Mouse (Mus musculus) forebrain, embryonic 12.5 days (tissue): ENCODE data around the gene Vezt. TPM values are rescaled to one million over a fixed set of nuclear protein-coding genes. Genes with fewer than 3 reads are reported as not detected.

ENCODE experiments used
- ATAC-seq: fragments of 200-750 bp; cut with Nextera tagmentation; 2 replicates; pipeline ENCODE4 v1.8.0; 2017; ENCODE audit warnings: moderate TSS enrichment; ENCODE audit not compliant: low FRiP score
- H3K27ac ChIP-seq: fragments of 300-500 bp; sonication (generic); 2 replicates; pipeline ENCODE4 v1.5.1; 2016; ENCODE audit warnings: mild to moderate bottlenecking
- H3K27me3 ChIP-seq: fragments of 300-500 bp; sonication (generic); 2 replicates; pipeline ENCODE4 v1.6.1; 2016; ENCODE audit warnings: mild to moderate bottlenecking
- H3K36me3 ChIP-seq: fragments of 300-500 bp; sonication (generic); replicated peaks from 2 replicates; pipeline ENCODE4 v1.6.1; 2016; ENCODE audit warnings: mild to moderate bottlenecking
- H3K4me1 ChIP-seq: fragments of 300-500 bp; sonication (generic); 2 replicates; pipeline ENCODE4 v1.6.1; 2016
- H3K4me2 ChIP-seq: fragments of 300-500 bp; sonication (generic); 2 replicates; pipeline ENCODE4 v1.6.1; 2016; ENCODE audit warnings: mild to moderate bottlenecking, moderate library complexity
- H3K4me3 ChIP-seq: fragments of 300-500 bp; sonication (generic); replicated peaks from 2 replicates; pipeline ENCODE4 v1.5.1; 2016; ENCODE audit warnings: mild to moderate bottlenecking
- H3K9ac ChIP-seq: fragments of 300-500 bp; sonication (generic); 2 replicates; pipeline ENCODE4 v1.6.1; 2016; ENCODE audit warnings: mild to moderate bottlenecking
- H3K9me3 ChIP-seq: fragments of 300-500 bp; sonication (generic); 2 replicates; pipeline ENCODE4 v1.6.1; 2016
- WGBS: fragments of 180-500 bp; shearing (Covaris S2); methylation state at CpG from one replicate; pipeline ENCODE4 v1.1.7; 2016; 5-methylcytosine and 5-hydroxymethylcytosine counted together
- microRNA counts: library from miRNA; unstranded; fragments of <30 nt; microRNA quantifications from one replicate; lab custom pipeline; 2017
- microRNA-seq: library from miRNA; unstranded; fragments of <30 nt; microRNA quantifications from one replicate; pipeline ENCODE4, GENCODE M21; 2017
- polyA plus RNA-seq: library from polyadenylated mRNA; unstranded; fragments of >200 nt; fragmentation: Nextera tagmentation; extraction: Ambion mirVana; gene quantifications from 2 replicates; pipeline ENCODE4 v1.2.1, GENCODE M21; 2016

Vezt gene
- polyA plus RNA-seq, 1 experiment from 2014 or later, result 53.3 TPM

DNA sequence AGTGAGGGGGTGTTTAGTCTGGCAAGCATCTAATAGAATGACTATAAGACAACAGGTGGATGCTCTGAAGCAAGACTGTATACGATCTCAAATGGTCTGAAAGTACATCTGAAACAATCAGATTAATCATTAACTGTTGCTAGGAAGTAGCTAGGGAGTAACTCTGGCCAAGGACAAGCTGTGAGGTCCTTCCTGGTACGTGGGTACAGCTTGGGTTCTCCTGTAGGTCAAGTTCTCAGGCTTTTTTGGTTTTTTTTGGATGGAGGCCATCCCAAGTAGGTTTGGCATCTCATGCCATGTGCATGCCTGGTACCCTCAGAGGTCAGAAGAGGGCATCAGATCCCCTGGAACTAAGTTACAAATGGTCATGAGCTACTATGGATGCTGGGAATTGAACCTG is 136.3 kb downstream of the Vezt start:
- Histone ChIP-seq H3K4me3 (no peak overlapping the region), H3K4me1 (no peaks in the 10 kb centered on the region), H3K27me3 (no peaks in the 10 kb centered on the region), H3K4me2 (no peak overlapping the region), H3K9me3 (no peaks in the 10 kb centered on the region), H3K27ac (no peak overlapping the region), H3K9ac (no peak overlapping the region), H3K36me3 (no peaks in the 10 kb centered on the region)
- no peak for ATAC-seq
- 64% methylated on average over 2 of the region's 2 CpGs for WGBS

DNA sequence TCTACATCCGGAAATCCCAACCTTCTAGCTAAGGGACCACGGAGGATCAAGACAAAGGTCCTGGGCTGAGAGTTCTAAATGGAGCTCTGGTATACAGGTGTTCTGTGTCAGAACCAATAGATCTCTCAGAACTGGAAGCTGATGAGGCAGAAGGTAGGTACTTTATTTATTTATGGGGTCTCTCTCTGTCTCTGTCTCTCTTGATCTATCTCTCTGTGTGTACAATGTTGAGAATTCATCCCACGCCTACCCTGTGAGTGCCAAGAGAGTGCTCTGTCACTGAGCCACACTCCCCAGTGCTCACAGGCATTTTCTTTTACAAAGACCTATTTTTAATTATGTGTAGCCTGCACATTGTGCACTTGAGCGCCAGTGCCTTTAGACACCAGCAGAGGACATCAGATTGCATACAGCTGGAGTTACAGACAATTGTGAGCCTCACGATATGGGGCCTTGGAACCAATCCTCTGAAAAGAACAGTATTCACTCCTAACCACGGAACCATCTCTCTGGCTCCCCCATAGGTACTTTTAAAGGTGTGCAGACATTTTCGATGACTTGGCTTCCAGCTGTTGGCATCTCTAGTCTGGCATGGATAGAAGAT is 138.5 kb downstream of the Vezt start, which contains the start of gene Metap2:
Gene Metap2 (minus strand): TSS at position 51 of the 604 bp plus-strand sequence.
- H3K4me3 ChIP-seq, result no peak within 1 kb of the TSS
- no peaks in the 10 kb centered on the region for H3K36me3 ChIP-seq
- H3K4me2 ChIP-seq, result no peak within 1 kb of the TSS
- no peaks in the 10 kb centered on the region for H3K4me1 ChIP-seq
- H3K27ac ChIP-seq, result no peak within 1 kb of the TSS
- H3K9ac ChIP-seq, result no peak within 1 kb of the TSS
- H3K9me3 ChIP-seq, result no peaks in the 10 kb centered on the region
- 66% methylated on average over 7 of the region's 7 CpGs for WGBS
- no peak for ATAC-seq
- no peaks in the 10 kb centered on the region for H3K27me3 ChIP-seq

DNA sequence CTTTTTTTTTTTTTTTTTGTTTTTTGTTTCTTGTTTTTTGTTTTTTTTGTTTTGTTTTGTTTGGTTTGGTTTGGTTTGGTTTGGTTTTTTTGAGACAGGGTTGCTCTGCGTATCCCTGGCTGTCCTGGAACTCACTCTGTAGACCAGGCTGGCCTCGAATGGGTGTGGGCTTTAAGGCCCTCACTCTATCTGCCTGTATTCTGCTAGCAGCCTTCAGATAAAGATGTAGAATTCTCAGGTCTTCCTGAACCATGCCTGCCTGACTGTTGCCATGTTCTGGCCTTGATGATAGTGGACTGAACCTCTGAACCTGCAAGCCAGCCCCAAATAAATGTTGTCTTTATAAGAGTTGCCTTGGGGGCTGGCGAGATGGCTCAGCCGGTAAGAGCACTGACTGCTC is 143.1 kb downstream of the Vezt start:
- no peak overlapping the region for H3K4me2 ChIP-seq
- H3K9ac ChIP-seq, result no peak overlapping the region
- H3K4me1 ChIP-seq, result peaks cover 13% of the 10 kb centered on the region
- WGBS, result 95% methylated on average over 4 of the region's 4 CpGs
- H3K27ac ChIP-seq, result no peak overlapping the region
- no peaks in the 10 kb centered on the region for H3K27me3 ChIP-seq
- H3K9me3 ChIP-seq, result no peaks in the 10 kb centered on the region
- H3K36me3 ChIP-seq, result no peaks in the 10 kb centered on the region
- H3K4me3 ChIP-seq, result no peak overlapping the region
- no peak for ATAC-seq

DNA sequence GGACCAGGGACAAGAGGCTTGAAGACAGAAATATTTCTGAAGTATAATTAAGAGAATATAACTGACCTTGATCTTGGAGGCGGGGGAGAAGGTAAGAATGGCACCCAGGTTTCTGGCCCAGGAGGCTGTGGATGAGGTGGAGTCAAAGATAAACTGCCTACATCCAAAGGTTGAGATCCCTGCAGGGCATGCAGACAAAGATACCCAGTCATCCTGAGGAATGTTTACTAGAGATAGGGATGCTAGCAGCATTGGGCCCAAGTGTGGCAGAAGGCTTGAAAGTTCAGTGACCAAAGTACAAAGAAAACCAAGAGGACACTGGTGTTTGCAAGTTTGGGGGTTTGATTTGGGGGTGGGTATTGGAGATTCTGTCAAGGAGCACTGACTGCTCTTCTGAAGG is 144.6 kb downstream of the Vezt start:
- Histone ChIP-seq H3K4me3 (no peak overlapping the region), H3K27me3 (no peaks in the 10 kb centered on the region), H3K9me3 (no peaks in the 10 kb centered on the region), H3K36me3 (peaks cover 10% of the 10 kb centered on the region), H3K27ac (no peak overlapping the region), H3K4me2 (no peak overlapping the region), H3K4me1 (peaks cover 13% of the 10 kb centered on the region), H3K9ac (no peak overlapping the region)
- ATAC-seq, result no peak
- 100% methylated on average over 1 of the region's 1 CpGs for WGBS

DNA sequence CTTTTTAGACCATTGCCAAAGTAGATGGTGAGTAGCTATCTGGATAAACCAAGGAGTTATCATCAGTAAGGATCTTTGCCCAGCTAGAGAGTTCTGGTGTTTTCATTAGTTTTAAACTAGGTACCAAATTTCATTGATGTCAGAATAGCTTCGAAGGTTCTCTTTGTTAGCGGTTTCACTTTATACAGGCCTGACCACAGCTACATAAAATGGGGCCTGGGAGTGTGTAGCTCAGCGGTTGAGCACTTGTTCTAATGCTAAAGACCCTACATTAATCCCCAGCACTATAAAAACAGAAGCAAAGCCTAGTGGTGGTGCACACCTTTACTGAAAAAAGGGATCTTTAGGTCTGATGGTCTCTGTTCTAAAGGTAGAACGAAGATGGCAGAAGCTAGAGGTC is 145.1 kb downstream of the Vezt start:
- Histone ChIP-seq H3K9me3 (no peaks in the 10 kb centered on the region), H3K9ac (no peak overlapping the region), H3K27ac (no peak overlapping the region), H3K27me3 (no peaks in the 10 kb centered on the region), H3K4me2 (peak overlapping the region; percentile 62), H3K4me3 (peak overlapping the region; percentile 97; the same call in 1 of the 2 replicates), H3K36me3 (peaks cover 15% of the 10 kb centered on the region), H3K4me1 (peaks cover 13% of the 10 kb centered on the region)
- no peak for ATAC-seq
- 61% methylated on average over 4 of the region's 4 CpGs for WGBS

DNA sequence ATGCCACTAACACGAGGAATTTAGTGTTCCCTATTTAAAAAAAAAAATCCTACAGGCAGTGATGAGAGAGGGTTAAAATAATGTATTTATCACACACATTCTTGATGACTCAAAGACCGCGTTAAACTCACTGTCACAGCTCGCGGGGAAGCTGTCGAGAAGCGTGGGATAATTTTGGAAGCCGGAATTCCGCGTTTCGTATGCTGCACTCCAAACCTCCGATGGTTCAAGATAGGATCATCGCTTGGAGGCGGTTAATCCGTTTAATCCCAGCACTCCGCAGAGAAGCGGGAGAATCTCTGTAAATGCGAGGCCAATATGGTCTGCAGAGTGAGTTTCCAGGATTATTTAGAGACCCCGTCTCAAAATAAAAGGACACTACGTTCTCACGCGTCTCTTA is 145.6 kb downstream of the Vezt start:
- Histone ChIP-seq H3K9me3 (no peaks in the 10 kb centered on the region), H3K4me1 (peaks cover 13% of the 10 kb centered on the region), H3K36me3 (peaks cover 21% of the 10 kb centered on the region), H3K27me3 (no peaks in the 10 kb centered on the region), H3K9ac (peak overlapping the region; percentile 95), H3K4me2 (peak overlapping the region; percentile 62), H3K4me3 (peak overlapping the region; percentile 97), H3K27ac (peak overlapping the region; percentile 90)
- under 1% methylated on average over 22 of the region's 22 CpGs for WGBS
- ATAC-seq, result no peak; the same call in 1 of the 2 replicates

DNA sequence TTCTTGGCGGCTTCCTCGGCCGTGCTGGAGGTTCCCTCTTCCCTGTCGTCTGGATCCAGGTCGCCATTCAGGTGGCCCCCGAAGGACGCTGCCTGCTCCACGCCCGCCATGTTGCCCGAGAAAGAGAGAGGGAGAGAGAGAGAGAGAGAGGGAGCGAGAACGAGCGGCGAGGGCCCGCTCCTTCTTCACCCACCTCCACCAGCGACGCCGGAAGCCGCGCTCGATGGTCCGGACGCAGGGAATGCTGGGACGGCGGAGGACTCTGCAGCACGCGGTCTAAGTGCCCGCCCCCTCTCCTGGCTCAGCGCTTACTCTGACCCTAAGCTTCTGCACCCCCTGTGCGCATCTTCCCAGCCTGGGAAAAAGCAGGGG is 146.1 kb downstream of the Vezt start:
- H3K4me3 ChIP-seq, result peak overlapping the region; percentile 97
- H3K27me3 ChIP-seq, result no peaks in the 10 kb centered on the region
- ATAC-seq, result peak; percentile 100
- H3K27ac ChIP-seq, result peak overlapping the region; percentile 90
- WGBS, result under 1% methylated on average over 22 of the region's 30 CpGs
- H3K9ac ChIP-seq, result peak overlapping the region; percentile 95
- peak overlapping the region; percentile 62 for H3K4me2 ChIP-seq
- H3K9me3 ChIP-seq, result no peaks in the 10 kb centered on the region
- H3K4me1 ChIP-seq, result peaks cover 13% of the 10 kb centered on the region
- H3K36me3 ChIP-seq, result peaks cover 25% of the 10 kb centered on the region

MicroRNA genes within 50 kb of the gene (microRNA counts, 519-probe panel; counts per million panel counts)
- 5,031 counts per million, percentile 65 among the panel's probes with 10 or more counts for microRNA mmu-miR-331-3p (lab: Ali Mortazavi, UCI)
- not detected for microRNA mmu-miR-331-5p (lab: Ali Mortazavi, UCI)

Small RNA genes lying within 50 kb of the gene (microRNA-seq; reads per million reads assigned to microRNA genes)
- gene Mir331, result 169 reads per million, percentile 56 among the genes with 10 or more reads in this experiment

Other genes with a start within 250 kb of the Vezt start
- 7.7 and 9.5 TPM in 2 replicates for gene Usp44, start 204.3 kb downstream of the Vezt start, polyA plus RNA-seq
- 200 and 213 TPM in 2 replicates for gene Metap2, start 138.7 kb downstream of the Vezt start, polyA plus RNA-seq
- gene Fgd6, start 184 bp upstream of the Vezt start, polyA plus RNA-seq, result 3.2 and 3.3 TPM in 2 replicates
- 11.9 and 12.1 TPM in 2 replicates for gene Nr2c1, start 112.2 kb upstream of the Vezt start, polyA plus RNA-seq
- 445 and 465 TPM in 2 replicates for gene Ndufa12, start 162.9 kb upstream of the Vezt start, polyA plus RNA-seq